Mouse (Mus musculus) neutrophil, adult 5-6 weeks (primary cell): ENCODE results near the gene Map7d1. TPM values are rescaled to one million over a fixed set of nuclear protein-coding genes. Genes with fewer than 3 reads are reported as not detected.
A peak's percentile ranks its signal among the peaks of the same experiment; 100 is the strongest.

Experiments
- ATAC-seq: fragments of 151-379, 151-347 bp; 2 replicates; pipeline ENCODE4 v1.8.0; 2017; ENCODE audit warnings: mild to moderate bottlenecking, moderate TSS enrichment; ENCODE audit not compliant: insufficient number of reproducible peaks, poor library complexity, low FRiP score, severe bottlenecking; ENCODE audit errors: extremely low read depth
- total RNA-seq: library from RNA; stranded (forward); fragments of 200-1000 nt; gene quantifications from 2 replicates; pipeline ENCODE4 v1.2.3, GENCODE M21; 2017

Gene Map7d1
- total RNA-seq, 1 experiment from 2014 or later, result 115 TPM

DNA sequence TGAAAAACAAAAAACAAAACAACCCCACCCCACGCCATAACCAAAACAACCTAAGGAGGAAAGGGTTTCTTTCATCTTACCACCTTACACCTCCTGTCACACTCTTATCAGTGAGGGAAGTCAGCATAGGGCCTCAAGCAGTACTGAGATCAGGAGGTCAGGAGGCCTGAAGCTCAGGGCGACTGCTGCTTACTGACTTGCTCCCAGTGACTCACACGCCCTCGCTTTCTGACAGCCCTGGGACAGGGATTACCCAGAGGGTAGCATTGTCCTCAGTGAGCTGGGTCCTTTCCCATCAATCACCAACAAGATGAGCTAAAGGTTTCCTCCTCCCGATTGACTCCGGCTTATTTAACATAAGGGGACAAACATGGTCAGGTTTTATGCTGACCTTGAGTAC, 49.1 kb downstream of the Map7d1 start:
- no peak for ATAC-seq

DNA sequence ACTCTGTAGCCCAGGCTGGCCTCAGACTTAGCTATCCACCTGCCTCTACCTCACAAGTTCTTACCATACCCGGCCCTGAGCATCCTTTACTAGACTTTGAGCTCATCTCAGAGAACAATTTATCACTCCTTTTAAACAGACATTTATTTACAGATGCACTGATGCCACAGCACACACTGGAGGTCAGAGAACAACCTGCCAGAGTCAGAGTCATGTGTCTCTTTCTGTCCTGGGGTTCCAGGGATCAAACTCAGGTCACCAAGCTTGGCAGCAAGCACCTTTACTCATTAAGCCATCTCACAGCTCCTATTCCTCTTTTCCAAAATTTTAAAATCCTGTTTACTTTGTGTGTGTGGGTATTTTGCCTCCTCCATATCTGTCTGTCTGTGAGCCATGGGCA, 50.8 kb downstream of the Map7d1 start:
- no peak for ATAC-seq

DNA sequence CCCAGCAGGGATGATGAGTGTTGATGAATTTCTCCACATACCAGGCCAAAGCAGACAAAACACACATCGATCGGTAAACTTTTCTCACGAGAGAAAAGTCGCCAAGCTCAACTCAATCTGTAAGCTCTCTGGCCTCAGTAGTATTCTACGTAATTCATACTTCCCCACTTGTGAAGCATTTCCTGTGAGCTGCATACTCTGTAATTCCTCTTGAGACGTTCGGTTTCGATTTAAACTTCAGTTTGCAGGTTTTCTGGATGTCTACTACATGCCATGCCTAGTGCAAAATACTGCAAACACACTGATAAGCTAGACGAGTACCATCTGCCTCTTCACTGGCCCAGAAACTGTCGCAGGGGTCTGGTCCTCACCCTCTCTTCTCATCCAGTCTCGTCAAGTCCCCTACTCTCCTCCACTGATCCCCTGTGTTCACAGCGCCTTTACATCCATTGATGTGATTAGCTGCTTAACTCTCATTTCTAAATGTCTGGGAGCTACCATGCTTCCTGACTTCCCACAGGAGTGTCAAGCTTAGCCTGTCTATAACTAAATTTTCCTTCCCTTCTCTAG, 51.4 kb downstream of the Map7d1 start:
- ATAC-seq, result no peak

DNA sequence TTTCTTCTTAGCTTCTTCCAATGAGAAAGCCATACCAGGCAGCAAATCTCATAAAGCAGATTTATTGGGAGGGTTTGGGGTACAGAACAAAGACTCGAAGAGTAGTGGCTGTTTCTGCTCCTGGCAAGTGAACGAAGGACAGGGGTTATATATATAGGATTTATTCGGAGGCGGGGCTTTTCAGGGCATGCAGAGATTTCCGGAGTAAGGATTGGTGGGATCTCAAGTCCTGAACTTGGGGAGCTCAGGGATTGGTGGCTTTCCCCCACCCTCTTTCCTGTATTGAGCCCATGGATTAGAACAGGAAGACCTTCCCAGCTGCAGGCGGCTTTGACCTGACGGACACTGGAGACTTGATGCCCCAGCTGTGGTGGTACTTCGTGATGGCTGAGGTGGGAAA, 52.1 kb downstream of the Map7d1 start:
- no peak for ATAC-seq

DNA sequence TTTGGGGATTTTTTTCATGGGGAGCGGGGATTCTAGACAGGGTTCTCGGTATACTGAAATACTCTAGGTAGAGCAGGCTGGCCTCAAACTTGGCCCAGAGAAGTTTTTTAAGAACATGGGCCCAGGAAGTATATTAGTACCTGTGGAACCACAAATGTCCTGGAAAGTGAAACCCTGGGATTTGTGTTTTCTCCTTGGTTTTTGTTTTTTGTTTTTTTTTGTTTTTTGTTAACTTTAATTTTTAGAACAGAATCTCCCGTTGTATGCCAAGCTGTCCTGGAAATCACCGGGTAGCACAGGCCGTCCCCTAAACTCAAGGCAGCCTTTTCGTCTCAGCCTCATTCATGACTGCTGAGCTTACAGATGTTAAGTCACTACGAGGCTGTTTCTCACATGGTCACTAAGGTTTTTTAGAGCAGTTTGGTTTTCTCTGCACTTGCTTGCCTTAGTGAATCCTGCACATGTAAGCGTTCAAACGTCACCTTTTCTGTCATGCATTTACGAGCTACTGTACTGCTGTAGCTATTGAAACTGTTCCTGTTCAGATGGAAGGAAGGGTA, 52.7 kb downstream of the Map7d1 start:
- no peak for ATAC-seq

DNA sequence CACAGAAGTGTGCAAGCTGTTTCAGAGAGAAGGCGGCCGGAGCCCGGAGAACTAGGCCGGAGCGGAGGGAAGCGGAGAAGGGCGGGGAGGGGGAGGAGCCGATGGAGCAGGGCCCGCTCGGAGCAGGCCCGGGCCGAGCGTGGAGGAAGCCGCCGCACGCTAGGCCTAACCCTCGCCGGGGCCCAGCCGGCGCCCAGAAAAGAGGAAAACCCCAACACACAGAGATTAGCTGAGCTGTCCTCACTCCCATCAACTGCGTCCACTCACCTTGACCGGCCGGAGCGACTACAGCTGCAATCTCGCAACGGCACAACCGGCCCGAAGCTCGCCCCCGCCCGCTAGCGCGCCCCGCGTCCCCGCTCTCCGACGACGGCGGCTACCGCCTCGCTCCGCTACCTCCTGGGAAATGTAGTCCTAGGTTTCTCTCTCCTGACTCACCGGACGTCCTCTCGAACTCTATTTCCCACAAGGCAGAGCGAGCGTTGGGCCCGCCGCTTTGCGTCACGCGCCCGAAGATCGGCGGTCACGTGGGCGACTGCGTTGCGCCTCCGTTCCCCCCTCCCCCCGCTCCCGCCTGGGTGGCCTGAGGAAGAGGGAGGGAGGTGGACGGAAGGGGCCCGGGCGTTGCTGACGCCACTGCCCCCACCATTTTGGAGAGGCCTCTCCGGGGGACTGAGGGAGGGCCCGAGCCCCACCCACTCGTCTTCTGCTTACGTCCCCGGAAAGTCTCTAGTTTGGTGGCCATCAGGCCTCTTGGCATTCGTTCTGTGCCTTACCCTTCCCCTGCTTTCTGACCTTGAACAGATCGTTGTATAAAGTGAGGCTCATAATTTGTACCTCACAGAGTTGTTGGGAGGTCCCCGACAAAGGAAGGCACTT, 53.6 kb downstream of the Map7d1 start, which contains the start of gene Thrap3:
Thrap3 (minus strand) TSS at position 458 of the 879 bp plus-strand sequence.
- ATAC-seq, result peak; percentile 86

DNA sequence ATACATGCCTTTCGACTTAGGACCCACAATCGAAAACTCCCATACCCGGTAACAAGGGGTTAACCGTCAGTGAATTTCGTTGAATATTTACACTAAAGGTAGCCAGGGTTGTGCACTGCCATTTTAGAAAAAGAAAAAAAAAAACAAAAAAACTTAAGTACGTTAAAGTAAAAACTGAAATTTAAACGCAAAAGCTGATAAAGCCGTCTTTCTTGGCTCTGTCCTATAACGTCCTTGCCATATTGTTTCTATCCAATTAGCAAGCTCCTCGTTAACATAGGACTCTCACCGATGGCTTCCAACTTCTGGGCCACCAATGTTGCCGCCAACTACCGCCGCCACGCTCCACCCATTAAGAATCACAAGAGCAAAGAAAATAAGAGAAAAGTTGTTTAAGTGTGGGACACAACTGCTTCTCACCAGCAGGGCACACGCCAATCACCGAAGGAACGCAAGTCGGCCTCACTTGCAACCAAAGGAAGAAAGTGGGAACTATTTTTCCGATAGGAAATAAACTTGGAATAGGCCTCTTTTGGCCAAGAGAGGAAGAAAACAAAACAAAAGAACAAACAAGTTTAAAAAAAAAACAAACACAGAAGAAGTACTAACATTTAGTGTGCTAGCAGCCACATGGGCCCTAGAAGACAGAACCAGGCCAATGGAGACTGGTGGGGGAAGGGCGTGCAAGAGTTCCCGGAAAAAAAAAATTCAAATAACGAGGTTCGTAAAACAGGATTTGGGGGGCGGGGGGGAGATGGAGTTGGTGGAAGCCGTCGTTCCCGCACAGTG, 54.4 kb downstream of the Map7d1 start:
- no peak for ATAC-seq

DNA sequence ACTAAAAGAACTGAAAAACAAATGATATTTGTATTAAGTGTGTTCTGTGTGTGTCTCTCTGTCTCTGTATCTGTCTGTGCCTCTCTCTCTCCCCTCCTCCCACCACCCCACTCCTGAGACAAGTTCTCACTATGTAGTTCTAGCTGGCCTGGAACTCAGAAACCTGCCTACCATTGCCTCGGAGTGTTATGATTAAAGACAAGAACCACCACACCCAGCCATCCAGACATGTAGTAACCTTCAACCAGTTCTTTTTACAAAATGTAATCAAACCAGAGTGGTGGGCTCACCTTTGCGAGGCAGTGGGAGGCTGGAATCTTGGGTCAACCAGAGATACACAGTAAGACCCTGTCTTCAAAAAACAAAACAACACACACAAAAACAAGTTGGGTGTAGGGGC, 55.5 kb downstream of the Map7d1 start:
- ATAC-seq, result no peak

DNA sequence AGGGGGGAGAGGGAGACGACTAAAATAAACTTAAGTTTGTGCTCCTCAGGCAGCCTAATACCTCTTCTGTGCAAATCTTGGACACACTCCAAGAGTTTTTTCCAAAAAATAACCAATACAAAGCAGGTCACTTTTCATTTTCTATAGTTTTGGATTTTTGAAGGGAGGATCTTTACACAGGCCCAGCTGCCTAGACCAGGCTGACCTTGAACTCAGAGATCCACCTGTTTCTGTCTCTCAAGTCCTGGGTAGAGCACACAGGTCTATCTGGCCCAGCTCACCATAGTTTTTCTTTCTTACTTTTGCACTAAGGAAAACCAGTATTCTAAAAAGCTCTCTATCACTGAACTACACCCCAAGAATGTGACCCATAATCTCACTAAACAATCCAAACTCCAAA, 56.1 kb downstream of the Map7d1 start:
- no peak for ATAC-seq

DNA sequence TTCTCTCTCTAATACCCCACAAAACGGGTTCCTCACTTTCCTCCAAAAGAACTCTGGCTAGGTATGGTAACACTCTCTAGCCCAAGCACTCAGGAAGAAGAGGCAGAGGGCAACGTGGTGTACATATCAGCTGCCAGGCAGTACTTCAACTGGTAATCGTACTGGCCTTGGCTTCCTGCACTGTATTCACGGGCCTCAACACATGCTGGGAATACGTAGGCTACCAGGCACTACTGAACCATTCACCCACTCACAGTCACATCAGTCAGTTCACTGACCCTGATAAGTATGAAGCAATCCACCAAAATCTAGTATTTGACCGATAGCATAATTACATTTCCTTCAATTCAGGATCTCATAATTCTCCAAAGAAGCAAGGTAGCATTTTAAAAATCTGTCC, 56.6 kb downstream of the Map7d1 start:
- ATAC-seq, result no peak

DNA sequence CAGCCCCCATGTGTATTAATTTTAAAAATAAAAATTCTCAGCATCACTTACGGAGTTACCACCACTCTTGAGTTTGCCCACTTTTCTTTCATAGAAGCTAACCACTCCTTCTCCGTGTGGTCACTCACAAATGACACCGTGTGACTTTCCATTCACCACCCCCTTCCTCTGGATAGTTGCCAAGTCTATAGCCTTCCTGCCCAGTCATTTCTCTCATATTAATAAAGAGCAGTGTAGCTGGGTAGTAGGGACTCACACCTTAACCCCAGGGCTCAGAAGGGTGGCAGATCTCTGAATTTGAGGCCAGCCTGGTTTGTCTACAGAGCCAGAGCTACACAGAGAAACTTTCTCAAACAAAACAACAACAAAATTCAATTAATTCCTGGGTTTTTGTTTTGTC, 58.7 kb downstream of the Map7d1 start:
- ATAC-seq, result no peak

DNA sequence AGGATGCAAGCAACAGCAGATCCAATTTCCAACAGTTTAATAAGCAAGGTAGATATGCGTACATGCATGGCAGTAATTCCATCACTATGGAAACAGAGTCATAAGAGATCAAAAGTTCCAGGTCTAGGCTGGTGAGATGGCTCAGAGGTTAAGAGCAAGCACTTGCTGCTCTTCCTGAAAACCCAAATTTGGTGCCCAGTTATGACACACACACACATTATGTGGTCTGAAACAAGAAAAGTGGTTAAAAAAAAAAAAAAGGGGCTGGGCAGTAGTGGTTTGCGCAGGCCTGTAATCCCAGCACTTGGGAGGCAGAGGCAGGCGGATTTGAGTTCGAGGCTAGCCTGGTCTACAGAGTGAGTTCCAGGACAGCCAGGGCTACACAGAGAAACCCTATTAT, 61.2 kb downstream of the Map7d1 start:
- ATAC-seq, result no peak

DNA sequence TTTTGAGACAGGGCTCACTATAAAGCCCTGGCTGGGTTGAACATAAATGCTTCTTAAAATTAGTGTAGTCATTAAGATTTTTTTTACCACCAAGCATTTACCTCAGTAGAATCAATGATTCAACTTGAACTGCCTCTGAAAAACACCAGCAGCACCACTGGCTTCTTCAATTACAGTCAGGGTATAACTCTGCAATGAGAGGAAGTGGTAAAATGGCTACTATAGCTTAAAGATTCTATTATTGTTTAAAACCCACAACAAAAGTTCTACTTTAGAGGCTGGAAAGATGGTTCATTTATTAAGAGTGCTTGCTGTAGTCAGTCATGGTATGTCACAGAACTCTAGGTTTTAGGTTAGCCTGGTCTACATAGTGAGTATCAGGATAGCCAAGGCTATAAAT, 61.9 kb downstream of the Map7d1 start:
- no peak for ATAC-seq

DNA sequence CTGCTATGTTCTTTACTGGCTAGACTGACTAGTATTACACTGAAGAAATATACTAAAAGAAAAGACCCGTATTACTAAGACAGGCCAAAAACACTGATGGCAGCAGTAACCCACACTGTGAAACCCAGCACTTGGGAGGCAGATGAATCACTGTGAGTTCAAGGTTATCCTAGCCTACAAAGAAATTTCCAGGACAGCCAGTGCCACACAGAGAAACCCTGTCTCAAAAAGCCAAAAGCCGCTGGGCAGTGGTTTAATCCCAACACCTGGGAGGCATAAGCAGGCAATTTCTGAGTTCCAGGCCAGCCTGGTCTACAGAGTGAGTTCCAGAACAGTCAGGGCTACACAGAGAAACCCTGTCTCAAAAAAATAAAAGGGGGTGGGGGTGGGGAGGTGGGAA, 65.5 kb downstream of the Map7d1 start:
- no peak for ATAC-seq

DNA sequence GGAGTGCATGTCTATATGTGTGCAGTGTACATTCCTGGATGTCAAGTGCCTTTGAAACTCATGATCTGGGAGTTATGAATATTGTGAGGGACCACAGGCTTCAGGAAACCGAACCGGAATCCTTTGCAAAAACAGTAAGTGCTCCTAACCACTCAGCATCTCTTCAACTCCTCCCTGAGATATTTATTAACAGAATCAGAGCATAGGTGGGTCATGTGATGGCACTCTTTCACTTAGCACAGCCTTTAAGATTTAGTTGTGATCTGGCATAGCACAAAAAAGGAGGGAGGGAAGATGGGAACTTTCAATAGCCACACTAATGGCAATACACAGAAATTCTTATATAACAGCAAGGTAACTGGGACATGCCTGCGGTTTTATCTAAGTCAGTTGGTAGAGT, 69.0 kb downstream of the Map7d1 start:
- no peak for ATAC-seq

DNA sequence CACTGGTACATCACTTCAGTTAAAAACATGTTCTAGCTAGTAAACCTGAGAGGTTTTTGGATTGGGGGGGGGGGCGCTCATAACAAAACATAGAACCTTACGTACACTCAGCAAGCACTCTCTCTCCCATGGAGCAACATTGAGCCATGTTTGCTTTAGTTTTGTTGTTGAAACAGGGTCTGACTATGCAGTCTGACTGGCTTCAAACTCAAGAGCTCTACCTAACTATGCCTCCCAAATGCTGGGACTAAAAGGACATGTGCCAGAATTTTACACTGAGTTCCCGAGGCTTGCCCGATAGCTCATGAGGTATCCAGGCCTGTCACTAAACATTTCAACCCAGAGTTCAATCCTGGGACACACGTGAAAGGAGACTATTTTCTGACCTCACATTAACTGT, 73.1 kb downstream of the Map7d1 start:
- ATAC-seq, result no peak
